Mouse (Mus musculus) right cerebral cortex, postnatal 25 days (tissue): ENCODE measurements around the gene Relch.
A peak's percentile ranks its signal among the peaks of the same experiment; 100 is the strongest.
"Not testable (repeated sequence)": the region's sequence is repeated elsewhere in the genome, so short reads cannot be mapped to it uniquely, and the experiment has no call there.

Experiments
- DNase-seq: peaks from one replicate; pipeline ENCODE4 v3.0.0; 2022

Gene Relch

DNA sequence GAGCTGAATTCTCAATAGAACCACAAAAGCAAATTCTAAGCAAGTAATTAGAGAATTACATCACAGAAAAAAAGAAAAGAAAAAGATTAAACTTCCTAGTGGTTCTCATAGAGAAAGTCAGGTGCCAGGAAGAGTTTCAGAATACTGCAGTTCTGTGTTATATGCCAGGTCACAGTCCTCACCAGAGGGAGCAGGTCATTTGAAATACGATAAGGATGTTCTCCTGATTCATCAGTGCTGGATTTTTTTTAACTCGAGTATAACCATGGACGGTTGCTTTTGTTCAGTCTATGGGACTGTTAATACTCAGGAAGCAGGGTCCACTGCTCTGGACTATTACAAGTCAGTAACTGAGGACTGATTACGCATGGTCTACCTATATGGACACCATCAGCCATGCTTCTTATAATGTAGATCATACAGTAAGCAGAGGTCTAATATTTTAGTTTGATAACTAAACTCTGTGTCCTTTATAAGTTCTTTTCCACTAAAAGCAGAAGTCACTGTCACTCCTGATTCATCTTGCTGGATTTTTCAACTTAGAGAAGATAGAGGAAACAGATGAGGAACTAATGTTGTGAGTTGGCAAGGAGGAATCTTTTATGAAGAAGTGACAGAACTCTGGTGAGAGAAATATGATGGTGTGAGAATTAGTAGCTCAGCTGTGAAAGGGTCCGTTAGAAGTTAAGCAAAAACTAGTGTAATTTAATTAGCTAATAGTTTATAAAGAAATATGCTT is 83.4 kb downstream of the Relch start:
- no peak for DNase-seq

DNA sequence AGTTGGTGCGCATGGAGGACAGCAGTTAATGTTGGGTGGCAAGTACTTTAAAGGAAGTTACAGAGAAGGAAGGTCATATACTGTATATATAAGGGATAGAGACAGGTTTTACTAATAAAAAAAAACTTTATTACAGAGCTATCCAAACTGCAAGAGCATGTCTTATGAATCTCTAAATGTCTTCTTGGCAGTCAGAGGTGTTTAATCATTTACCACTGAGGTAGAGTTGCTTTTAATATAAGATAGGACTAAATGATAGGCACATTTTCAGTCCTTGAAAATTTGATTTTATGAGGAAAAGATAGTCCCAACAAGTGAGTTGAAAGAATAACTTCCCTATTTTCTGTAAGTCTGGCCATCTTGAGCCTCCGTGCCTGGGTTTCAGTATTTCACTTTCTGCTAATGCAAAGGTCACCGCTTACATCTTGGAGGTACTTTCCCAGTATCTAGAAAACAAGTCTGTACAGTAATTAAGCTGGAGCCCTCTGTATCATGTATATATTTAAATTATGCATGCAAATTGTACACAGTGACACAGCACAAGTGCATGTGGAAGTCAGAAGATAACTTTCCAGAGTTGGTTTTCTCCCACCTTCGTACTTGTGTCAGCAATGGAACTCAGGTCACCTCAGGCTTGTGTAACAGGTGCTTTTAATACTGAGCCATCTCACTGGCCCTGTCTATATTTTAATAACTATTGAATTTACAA is 84.6 kb downstream of the Relch start:
- DNase-seq, result no peak

DNA sequence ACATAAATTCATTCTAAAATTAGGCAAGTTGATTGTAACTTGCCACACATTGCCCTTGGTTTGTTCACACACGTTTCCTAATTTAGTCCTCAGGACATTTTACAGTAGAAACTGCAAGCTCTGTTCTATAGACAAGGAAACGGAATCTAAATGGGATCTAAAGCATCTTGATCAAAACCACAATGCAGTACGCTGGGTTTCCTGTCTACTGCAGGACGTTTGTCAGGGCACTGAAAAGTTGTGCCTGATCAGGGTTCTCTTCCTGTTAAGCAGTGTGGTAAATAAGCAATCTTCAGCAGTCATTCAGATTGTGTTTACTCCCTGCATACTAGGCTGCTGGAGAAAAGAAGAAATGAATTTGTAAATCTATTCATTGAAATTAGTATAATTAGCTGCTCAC is 88.5 kb downstream of the Relch start:
- DNase-seq, result no peak

DNA sequence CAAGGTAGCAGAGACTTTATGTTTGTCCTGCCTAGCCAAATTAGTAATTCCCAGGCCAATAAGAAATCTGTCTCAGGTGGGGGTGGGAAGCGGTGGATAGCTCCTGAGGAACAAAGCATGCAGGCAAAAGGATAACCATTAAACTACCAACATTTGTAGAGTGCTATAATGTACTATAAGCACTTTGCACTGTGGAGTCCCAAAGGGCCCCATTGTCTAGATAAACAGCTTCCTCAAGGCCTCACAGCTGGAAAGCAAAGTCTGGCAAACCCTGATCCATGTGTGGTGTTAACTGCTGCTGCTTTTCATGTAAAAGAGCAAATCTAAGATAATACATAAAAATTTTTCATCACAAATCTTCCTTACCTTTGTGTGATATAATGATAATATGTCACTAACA is 89.3 kb downstream of the Relch start:
- no peak for DNase-seq

DNA sequence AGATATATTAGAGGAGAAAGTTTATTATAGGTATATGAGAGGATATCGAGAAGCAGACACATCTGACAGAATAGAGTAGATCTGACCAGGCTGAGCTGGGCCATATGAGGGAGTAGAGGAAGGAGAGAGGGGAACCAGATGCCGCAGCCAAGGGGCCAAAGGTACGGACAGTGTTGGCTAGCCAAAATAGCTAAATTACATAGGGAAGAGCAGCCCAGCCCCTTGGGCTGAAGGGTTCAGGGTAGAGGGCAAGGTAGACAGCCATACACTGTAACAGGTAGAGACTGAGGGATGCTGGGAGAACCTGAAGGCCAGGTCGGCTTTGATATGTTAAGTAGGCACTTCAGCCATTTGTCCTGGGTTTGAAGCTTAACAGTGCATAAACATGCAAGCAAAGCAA is 95.1 kb downstream of the Relch start:
- no peak for DNase-seq

DNA sequence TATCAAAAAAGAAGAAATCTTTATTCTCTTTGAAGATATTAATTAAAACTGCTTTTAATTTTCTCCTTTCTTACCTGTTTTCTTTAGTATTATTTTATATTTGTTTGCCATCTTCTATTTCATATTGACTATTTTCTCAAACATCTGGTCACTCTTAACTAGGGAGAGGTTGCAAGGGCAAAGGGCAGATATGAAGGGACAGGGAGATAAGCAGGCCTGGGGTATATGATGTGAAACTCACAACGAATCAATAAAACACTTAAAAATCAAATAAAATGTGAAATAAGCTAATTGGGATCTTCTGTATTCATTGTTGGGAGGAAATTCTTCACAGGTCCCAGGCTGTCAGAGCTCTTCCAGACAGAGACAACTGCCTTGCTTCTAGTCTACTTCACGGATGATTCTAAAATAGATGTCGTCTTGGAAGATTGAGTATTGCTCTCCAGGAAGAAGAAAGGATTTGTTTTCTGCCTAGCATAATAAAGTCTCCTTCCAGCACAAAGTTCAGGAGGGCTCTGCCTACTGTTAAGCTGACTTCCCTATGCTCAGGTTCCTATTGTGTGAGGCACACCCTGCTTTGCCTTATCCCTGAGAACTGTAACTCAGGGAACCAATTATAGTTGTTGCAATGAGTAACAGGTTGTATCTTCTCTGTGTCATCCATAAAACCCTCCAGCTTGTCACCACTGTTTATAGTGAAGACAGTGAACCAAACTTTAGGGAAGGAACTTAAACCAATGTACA is 95.9 kb downstream of the Relch start:
- no peak for DNase-seq

DNA sequence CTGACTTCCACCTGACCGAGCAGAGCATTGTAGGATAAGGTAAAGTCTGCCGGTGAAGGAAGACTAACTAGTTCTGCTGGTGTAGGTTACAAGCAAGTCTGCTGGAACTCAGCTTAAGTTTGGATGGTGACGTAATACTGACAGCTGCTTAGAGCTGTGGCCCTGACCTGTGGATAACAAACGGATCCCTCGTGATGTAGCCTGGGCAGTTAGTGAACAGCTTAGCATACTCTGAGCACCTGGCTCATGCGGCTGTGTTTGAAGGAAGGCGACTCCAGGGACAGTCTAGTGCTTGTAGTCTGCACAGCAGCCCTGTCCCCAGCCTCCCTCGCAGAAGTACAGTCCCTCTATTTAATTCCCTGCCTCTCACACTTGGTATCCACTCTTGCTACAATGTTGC is 101.9 kb downstream of the Relch start:
- DNase-seq, result no peak

DNA sequence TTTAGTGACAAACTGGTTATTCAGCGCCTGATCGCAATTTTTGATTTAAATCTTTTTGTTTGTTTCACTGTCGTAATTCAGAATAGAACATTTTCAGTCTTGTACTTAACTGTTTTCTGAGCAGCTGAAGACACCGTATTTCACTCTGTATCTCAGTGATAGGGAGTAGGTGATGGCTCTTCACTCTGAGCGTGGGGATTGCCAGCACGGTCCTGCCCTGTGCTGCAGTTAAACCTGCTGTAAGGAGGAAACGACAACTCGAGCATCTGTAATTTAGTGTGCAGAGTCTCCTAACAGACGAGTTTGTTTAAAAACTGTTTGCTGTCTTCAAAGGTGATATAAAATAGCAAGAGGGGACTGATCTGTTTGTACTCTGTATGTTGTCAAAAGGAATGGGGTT is 102.4 kb downstream of the Relch start:
- not testable (repeated sequence) for DNase-seq

DNA sequence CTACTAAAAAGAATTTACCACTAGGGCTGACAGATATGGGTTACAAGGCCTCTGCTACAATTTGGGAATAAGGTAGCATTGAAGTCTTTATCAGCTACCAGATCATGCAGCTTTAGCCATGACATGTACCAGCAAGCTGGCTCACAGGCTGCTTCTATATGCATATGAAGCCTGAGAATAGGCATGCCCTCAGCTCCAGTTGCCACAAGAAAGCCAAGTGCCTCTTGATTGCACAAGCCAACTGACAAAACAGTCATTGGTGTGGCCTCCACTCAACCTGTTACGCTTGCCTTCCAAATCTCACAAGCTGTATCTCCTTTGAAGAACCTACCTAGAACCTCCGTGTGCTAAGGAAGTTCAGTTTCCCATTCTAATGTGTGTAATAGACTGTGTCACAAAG is 104.7 kb downstream of the Relch start:
- no peak for DNase-seq

DNA sequence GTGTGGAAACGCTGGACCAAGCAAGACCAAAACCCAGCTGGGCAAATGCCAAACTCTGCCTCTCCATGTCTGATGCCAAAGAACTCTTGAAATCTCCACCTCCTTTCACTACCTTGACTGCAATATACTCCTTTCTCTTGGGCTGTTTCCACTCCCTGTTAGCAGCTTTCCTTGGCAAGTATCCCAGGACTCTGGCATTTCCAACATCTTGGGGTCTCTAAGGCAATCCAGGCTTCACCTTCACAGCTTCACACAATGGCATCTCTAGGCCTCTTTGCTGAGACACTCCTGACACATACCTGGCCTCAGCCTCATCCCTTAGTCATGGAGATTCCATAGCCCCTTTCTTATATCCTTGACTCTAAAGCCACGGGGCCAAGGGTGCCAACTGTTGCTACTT is 107.0 kb downstream of the Relch start:
- DNase-seq, result no peak

DNA sequence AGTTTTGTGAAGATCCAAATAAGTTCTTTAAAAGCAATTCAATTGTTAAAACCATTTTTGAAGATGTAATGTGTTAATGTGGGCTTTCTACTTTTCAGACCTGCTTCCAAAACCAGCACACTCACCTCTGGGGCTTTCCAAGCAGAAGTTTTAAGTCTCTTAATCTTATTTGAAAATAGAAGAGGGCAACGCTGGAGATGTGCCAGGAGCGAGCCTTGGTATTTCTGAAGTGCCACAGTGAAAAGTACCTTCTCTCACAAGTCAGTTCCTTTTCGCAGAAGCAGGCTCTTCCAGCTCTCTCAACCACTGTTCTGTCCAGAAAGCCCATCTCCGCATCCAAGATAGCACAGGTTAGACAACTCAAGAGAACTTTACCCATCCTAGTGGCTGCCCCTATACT is 112.8 kb downstream of the Relch start:
- DNase-seq, result no peak

DNA sequence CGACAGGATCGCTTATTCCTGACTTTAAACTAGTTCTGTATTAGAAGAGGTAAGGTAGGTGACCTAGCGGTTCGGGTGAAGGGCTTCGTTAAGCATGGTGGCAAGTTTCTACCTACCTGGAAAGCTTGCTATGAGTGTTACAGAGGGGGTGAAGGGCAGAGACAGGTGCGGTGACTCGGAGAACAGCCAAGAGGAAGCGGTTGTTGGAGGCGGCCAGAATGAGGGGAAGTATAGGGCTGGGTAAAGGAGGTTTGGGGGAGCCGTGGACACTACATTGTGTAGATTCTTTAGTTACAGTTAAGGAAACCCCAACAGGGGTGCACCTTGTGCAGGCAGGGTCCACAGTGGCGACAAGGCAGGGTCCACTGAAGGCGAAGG is 116.4 kb downstream of the Relch start:
- no peak for DNase-seq

DNA sequence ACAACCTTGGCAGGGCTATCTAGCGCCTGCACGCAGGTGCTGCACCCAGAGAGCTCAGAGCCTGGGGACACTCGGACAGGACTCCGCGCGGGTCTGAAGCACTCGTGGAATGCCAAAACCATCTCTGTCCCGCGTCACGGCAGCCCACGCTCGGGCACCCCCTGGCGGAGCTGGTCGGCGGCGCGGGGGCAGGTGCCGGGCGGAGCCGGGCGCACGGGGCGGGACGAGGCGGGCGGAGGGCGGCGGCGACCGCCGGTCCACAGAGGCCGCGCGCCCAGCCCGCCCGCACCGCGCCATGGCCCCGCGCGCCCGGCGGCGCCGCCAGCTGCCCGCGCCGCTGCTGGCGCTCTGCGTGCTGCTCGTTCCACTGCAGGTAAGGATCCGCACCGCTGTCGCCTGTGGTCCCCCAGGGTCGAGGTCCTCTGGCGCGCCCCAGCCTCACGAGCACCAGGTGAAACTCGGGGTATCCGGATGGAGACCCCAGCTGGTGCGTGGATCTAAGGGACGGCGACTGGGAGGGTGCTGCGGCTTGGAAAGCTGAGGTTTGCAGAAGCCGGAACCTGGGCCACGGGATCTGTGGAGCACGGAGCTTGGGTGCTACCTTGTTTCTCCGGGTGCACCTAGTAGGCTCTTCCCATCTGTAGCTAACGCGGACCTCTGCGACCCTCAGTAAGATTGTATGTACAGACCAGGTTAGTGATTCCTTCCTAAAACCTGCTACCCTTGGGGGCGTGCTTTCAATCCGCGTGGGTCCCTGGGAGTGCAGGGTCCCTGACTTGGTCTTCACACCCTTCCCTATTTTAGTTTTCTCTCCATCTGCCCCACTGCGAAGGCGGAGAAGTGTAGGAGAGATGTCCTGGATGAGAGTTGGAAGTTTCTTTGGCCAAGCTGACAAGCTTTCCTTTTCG is 117.0 kb downstream of the Relch start, which contains the start of gene Tnfrsf11a:
Gene Tnfrsf11a, plus strand, starts transcription at position 262 of the 908 bp plus-strand sequence.
- peak; percentile 61 for DNase-seq

DNA sequence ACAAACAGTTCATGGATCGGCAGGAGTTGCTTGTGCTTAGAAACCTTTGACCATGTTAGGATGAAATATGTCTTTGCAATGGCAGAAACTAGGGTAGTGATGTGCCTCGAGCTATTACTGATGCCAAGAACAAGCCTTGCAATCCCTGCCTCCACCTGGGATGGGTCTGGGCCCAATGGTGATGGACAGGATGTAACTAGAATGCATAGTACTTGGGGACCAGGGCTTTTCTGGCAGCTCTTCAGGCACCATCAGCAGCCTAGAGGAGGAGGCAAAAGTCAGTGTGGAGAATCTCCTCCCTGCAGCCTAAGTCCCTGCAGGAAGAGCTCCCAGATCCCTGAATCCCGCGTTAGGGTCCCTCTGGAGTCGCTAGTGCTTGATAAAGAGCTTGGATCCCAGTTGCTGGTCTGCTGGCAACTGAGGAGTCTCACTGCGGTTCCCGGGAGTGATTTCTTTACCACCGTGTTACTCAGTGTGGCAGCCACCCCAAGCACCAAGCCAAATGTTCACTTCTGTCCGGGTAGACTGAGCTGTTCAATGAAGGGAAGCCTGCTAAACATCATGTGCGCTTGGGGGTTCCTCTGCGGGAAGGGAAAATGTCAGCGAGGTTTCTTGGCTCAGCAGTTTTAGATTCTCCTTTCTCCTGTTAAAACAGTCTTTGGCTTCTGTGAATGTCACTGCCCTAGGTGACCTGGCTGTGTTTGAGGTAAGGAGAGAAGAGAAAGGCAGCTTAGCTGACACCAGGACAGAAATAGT is 117.9 kb downstream of the Relch start:
- DNase-seq, result peak; percentile 13

DNA sequence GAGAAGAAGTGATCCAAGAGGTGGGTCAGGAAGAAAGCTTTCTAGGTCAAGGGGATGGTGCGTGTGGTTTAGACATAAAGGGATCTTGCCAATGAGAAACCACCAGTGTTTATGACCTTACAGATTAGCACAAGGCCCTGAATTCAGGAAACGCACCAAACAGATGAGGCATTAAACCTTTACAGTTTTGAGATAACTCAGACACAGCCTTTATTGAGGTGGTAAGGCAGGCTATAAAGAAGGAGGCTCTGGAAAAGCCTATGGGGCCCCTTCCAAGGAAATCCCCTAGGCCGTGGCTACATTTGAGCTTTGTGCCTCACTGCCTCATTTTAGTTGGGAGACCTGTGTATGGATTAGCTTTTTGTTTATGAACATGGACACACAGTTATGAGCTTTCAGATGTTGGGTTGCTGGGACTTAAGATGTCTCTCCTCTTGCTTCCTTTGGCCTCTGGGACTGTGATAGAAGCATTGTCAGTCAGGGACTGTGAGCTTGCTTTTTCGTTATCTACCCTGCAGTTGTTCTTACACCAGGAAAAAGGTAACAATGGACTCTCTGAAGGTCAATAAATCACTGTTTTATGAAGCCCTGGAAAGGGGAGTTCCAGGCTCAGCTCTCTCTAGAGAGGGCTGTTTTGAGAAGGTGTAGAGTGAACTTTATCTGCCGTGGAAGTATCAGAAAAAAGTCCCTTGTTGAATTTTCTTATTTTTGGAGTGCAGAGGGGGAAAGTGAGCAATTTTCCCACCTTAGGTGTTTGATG is 120.8 kb downstream of the Relch start:
- no peak for DNase-seq

DNA sequence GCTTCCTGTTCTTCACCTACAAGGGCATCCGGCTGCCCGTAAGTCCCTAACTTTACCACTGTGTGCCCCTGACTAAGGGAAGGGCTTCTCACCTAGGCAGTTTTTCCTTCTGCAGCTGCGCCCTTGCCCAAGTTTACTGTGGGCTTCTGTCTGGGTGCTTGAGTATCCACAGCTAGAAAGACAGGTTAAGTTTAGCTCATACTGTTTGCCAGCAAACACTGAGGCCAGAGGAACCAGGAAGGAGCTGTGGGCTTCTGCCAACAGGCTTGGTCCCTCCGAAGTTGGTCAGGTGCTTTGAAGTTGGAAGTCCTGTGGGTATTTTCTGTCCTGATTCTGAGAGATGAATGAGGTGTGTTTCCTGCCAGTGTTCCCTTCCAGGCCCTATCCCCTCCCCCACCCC is 121.5 kb downstream of the Relch start:
- DNase-seq, result no peak

DNA sequence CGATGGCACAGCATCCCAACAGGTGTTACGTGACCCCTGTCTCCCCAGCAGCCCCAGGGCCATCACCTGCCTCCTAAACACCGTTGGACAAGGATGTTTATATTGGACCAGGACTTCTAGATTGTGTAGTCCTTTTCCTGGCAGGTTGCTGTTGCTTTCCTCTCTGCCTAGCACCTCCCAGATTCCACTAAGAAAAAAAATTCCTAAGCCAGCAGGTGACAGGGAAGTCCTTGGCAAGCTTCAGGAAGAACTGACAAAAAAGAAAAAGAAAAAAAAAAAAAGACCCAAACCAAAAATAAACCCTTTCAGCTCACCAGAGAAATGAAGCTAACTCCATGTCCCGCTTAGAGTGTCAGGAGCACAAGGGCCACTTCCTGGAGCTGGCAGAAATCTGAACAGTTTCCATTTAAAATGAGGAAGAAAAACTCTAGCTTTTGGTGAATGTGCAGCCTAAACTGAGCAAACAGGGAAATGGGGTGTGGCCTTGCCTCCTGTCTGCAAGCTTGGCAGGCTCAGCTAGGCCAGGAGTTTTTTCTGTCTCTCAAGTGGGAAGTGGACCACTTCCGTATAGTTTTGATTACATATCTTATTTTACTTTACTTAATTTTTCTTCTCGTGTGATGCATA is 123.2 kb downstream of the Relch start:
- DNase-seq, result no peak

DNA sequence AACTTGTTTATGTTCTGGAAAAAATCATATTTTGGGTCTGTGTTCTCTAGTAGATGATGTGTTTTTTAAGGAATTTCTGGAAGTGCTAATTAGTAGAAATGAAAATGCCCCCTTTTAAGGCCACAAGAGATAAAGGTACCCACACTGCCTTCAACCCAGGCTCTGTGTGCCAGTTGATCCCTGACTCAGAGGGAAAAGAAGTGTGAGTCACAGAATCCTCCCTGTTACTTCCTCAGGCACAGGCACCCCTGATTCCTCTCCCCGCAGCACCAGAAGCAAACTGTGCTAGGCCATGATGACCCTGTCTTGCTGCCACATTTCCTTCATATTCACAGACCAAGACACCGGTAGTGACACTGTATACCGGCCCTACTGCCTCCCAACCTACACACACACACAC is 126.4 kb downstream of the Relch start:
- no peak for DNase-seq

DNA sequence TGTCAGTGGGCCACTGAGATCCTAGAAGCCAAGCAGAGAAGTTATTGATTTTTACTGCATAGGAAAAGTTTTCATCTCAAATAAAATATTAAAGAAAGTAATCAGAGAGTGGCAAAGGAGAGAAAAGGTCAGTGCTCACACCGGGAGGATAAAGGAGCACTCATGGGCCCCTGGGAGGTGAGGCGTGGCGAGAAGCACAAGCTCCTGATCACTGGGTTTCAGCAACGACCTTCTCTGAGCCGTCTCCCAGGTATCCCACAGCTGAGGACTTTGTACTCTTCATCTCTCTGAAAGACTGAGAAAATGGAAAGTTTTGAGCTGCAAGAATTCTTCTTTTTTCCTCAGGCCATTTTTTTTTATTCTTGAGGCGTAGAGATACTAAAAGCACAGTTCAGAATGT is 131.0 kb downstream of the Relch start:
- no peak for DNase-seq

DNA sequence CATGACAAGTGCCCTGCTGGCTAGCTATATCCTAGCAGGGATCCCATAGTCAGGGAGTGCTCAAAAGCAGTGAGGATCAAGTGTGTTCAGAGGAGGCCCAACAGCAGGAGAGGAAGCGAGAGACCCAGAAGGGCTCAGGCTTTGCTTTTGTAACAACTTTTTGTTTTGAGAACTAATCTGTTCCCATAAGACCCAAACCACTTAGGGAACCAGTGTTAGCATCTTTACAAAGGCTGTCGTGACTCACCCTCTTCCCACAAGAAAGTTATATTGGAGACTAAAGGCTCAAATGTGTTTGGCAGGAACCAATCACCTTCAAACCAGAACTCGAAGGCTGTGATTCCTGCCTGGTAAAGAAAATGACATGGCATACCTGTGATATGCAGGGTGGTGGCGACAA is 132.0 kb downstream of the Relch start:
- DNase-seq, result no peak

DNA sequence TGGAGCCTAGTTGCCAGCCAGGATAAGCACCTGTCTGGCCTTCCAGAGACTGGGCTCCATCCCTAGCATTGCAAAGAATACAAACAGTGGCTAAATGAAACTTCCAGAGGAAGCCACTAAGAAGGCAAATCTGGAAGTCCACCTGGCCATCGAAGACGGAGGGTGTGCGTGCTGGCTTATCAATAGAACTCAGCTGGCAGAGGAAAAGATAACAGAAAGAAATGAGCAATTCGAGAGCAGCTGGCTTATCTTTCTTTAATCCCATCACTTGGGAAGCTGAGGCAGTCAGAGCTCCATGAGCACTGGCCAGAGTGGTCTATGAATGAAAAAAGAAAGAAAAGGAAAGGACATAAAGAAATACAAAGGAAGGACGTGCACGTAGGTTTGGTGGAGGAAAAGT is 136.9 kb downstream of the Relch start:
- no peak for DNase-seq
